Mouse (Mus musculus): ENCODE results near the gene Myl9.

DNA sequence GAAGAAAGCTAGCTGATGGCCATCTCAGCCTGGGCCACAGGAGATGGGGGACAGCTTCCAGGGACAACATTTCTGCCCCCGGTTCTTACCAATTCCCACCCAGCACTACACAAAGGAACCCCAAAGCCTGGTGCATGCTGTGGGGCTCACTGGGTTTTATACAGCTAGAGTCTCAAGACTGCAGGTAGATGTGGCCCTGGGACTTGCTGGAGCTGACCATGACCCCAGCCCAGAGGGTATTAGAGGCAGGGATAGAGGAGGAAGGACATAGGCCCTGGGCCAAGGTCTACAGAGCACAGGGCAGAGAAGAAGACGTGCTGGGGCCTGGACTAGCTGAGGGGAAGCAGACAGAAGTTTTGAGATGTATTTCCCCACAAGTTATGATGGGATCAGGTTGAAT is 1.7 kb downstream of the Myl9 start:
- TF ChIP-seq CEBPB (IDR thresholded peaks at IDR 0.05; ENCODE audit: low read depth) (no peak), USF1 (IDR thresholded peaks at IDR 0.05; ENCODE audit: low read depth) (no peak), CTCF (IDR thresholded peaks at IDR 0.05; ENCODE audit: control insufficient read depth, insufficient read depth, insufficient read length) (no peak), MYOD1 (IDR thresholded peaks at IDR 0.05; ENCODE audit: control insufficient read depth, insufficient read length, low read depth) (no peak), MAX (IDR thresholded peaks at IDR 0.05) (peak; percentile 5), FOSL1 (IDR thresholded peaks at IDR 0.05; ENCODE audit: insufficient read depth, low read length, poor library complexity, severe bottlenecking) (no peak), MYOG (IDR thresholded peaks at IDR 0.05; ENCODE audit: control insufficient read depth, extremely low read depth, insufficient read length) (no peak)

Measured in C2C12 (cell line).